Mouse (Mus musculus) thymus, adult 2 months (tissue): ENCODE measurements around the gene Pdlim5.

ENCODE experiments used
- CTCF ChIP-seq: fragments of 200-500 bp; IDR thresholded peaks from 2 replicates; pipeline ENCODE4 v1.5.1; 2012; ENCODE audit warnings: mild to moderate bottlenecking, control low read depth, low read length, moderate library complexity, borderline replicate concordance; ENCODE audit not compliant: control insufficient read depth, poor library complexity, insufficient read depth; ENCODE audit errors: extremely low read depth
- POLR2A ChIP-seq: fragments of 200-500 bp; IDR thresholded peaks from 2 replicates; pipeline ENCODE4 v1.6.1; 2012; ENCODE audit warnings: mild to moderate bottlenecking, low read length, control low read depth, moderate library complexity; ENCODE audit not compliant: control insufficient read depth, poor library complexity, insufficient read depth; ENCODE audit errors: extremely low read depth

DNA sequence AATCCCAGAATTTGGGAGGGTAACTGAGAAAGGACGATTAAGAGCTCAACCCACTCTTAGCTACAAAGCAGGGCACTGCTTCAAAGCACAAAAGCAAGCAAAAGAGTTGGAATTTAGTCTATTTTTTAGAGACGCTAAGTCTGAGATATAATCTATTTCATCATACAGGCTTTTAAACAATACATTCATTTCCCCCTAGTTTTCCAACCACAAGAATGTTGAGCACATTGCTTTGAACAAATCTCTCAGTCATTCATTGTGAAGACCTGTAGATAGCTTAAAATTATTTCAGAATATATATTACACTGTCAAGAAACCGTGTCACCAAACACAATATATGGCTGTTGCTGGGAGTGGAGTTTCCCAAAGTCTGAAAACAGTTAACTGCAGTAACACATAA, 65.1 kb downstream of the Pdlim5 start:
- no peak for TF ChIP-seq CTCF
- TF ChIP-seq POLR2A, result no peak
